Mouse (Mus musculus): ENCODE results near the gene Tfr2. TPM values are rescaled to one million over a fixed set of nuclear protein-coding genes. Genes with fewer than 3 reads are reported as not detected.
"Not testable (repeated sequence)": the region's sequence is repeated elsewhere in the genome, so short reads cannot be mapped to it uniquely, and the experiment has no call there.

Gene Tfr2
- polyA plus RNA-seq, 1 experiment from 2014 or later: 0.91 TPM

GRCm38 (mm10) chr5:137609292-137609691, 39.7 kb downstream of the Tfr2 start:
- no peaks in the 10 kb centered on the region for H3K9me3 ChIP-seq (replicated peaks; ENCODE audit: control insufficient read depth, low read length)
- H3K4me1 ChIP-seq (ENCODE audit: control insufficient read depth, insufficient read depth, low read length): peaks cover 16% of the 10 kb centered on the region
- no peaks in the 10 kb centered on the region; the same call in 1 of the 2 replicates for H3K36me3 ChIP-seq (replicated peaks; ENCODE audit: control insufficient read depth, insufficient read depth, low read depth, low read length)
- 0 out of 2 replicates have a peak overlapping the region, but pooled peaks have one; percentile 5 for H3K4me3 ChIP-seq (ENCODE audit: low read depth, low read length)
- 0 out of 2 replicates have a peak overlapping the region, but pooled peaks have one; percentile 1 for H3K27ac ChIP-seq (replicated peaks; ENCODE audit: low read depth, low read length)
- no peaks in the 10 kb centered on the region for H3K27me3 ChIP-seq (ENCODE audit: control insufficient read depth, insufficient read depth, low read length)
- no peak overlapping the region for H3K9ac ChIP-seq (replicated peaks; ENCODE audit: low read length)
- H3K4me2 ChIP-seq (ENCODE audit: low read depth, low read length): peak overlapping the region; percentile 36
- WGBS: 43% methylated on average over 3 of the region's 3 CpGs
- DNase-seq (ENCODE audit: low spot score): no peak
- ATAC-seq (replicated peaks; ENCODE audit: insufficient number of reproducible peaks, low FRiP score, low TSS enrichment, low read depth): no peak

- Histone ChIP-seq H3K36me3 (replicated peaks; ENCODE audit: control insufficient read depth, insufficient read depth, low read depth, low read length) (no peaks in the 10 kb centered on the region; the same call in 1 of the 2 replicates), H3K4me3 (ENCODE audit: low read depth, low read length) (peak overlapping the region; percentile 32), H3K9me3 (replicated peaks; ENCODE audit: control insufficient read depth, low read length) (no peaks in the 10 kb centered on the region), H3K4me2 (ENCODE audit: low read depth, low read length) (peak overlapping the region; percentile 49), H3K4me1 (ENCODE audit: control insufficient read depth, insufficient read depth, low read length) (peaks cover 16% of the 10 kb centered on the region), H3K27me3 (ENCODE audit: control insufficient read depth, insufficient read depth, low read length) (no peaks in the 10 kb centered on the region), H3K9ac (replicated peaks; ENCODE audit: low read length) (peak overlapping the region; percentile 50), H3K27ac (replicated peaks; ENCODE audit: low read depth, low read length) (peak overlapping the region; percentile 95)
- DNase-seq (ENCODE audit: low spot score) (no peak), ATAC-seq (replicated peaks; ENCODE audit: insufficient number of reproducible peaks, low FRiP score, low TSS enrichment, low read depth) (no peak)
- 48% methylated on average over 4 of the region's 4 CpGs for WGBS
Observed at GRCm38 (mm10) chr5:137610056-137610455, 40.4 kb downstream of the Tfr2 start.

GRCm38 (mm10) chr5:137610548-137611244, 41.1 kb downstream of the Tfr2 start:
- H3K4me1 ChIP-seq (ENCODE audit: control insufficient read depth, insufficient read depth, low read length): peaks cover 16% of the 10 kb centered on the region

GRCm38 (mm10) chr5:137611245-137611602, 41.6 kb downstream of the Tfr2 start:
- ATAC-seq (replicated peaks; ENCODE audit: insufficient number of reproducible peaks, low FRiP score, low TSS enrichment, low read depth): peak; percentile 72
- H3K27ac ChIP-seq (replicated peaks; ENCODE audit: low read depth, low read length): peak overlapping the region; percentile 95
- H3K4me2 ChIP-seq (ENCODE audit: low read depth, low read length): peak overlapping the region; percentile 49
- H3K9ac ChIP-seq (replicated peaks; ENCODE audit: low read length): peak overlapping the region; percentile 51
- H3K4me1 ChIP-seq (ENCODE audit: control insufficient read depth, insufficient read depth, low read length): peaks cover 16% of the 10 kb centered on the region
- no peaks in the 10 kb centered on the region; the same call in 1 of the 2 replicates for H3K36me3 ChIP-seq (replicated peaks; ENCODE audit: control insufficient read depth, insufficient read depth, low read depth, low read length)
- H3K4me3 ChIP-seq (ENCODE audit: low read depth, low read length): peak overlapping the region; percentile 25
- WGBS: 16% methylated on average over 6 of the region's 6 CpGs
- H3K27me3 ChIP-seq (ENCODE audit: control insufficient read depth, insufficient read depth, low read length): no peaks in the 10 kb centered on the region
- DNase-seq (ENCODE audit: low spot score): peak; percentile 88
- H3K9me3 ChIP-seq (replicated peaks; ENCODE audit: control insufficient read depth, low read length): no peaks in the 10 kb centered on the region

More at GRCm38 (mm10) chr5:137610548-137611244, 41.1 kb downstream of the Tfr2 start:
- Histone ChIP-seq H3K4me3 (ENCODE audit: low read depth, low read length) (peak overlapping the region; percentile 32), H3K4me2 (ENCODE audit: low read depth, low read length) (peak overlapping the region; percentile 49), H3K27me3 (ENCODE audit: control insufficient read depth, insufficient read depth, low read length) (no peaks in the 10 kb centered on the region), H3K9me3 (replicated peaks; ENCODE audit: control insufficient read depth, low read length) (no peaks in the 10 kb centered on the region), H3K36me3 (replicated peaks; ENCODE audit: control insufficient read depth, insufficient read depth, low read depth, low read length) (no peaks in the 10 kb centered on the region; the same call in 1 of the 2 replicates), H3K27ac (replicated peaks; ENCODE audit: low read depth, low read length) (peak overlapping the region; percentile 95), H3K9ac (replicated peaks; ENCODE audit: low read length) (peak overlapping the region; percentile 51)
- ATAC-seq (replicated peaks; ENCODE audit: insufficient number of reproducible peaks, low FRiP score, low TSS enrichment, low read depth) (peak; percentile 71), DNase-seq (ENCODE audit: low spot score) (peak; percentile 97)
- WGBS: 7% methylated on average over 12 of the region's 12 CpGs

GRCm38 (mm10) chr5:137613076-137613475, 43.4 kb downstream of the Tfr2 start:
- Histone ChIP-seq H3K36me3 (replicated peaks; ENCODE audit: control insufficient read depth, insufficient read depth, low read depth, low read length) (no peaks in the 10 kb centered on the region), H3K4me2 (ENCODE audit: low read depth, low read length) (no peak overlapping the region), H3K9ac (replicated peaks; ENCODE audit: low read length) (peak overlapping the region; percentile 18; the same call in 1 of the 2 replicates), H3K4me3 (ENCODE audit: low read depth, low read length) (no peak overlapping the region), H3K27ac (replicated peaks; ENCODE audit: low read depth, low read length) (peak overlapping the region; percentile 20; the same call in 1 of the 2 replicates), H3K4me1 (ENCODE audit: control insufficient read depth, insufficient read depth, low read length) (peaks cover 12% of the 10 kb centered on the region), H3K9me3 (replicated peaks; ENCODE audit: control insufficient read depth, low read length) (no peaks in the 10 kb centered on the region), H3K27me3 (ENCODE audit: control insufficient read depth, insufficient read depth, low read length) (no peaks in the 10 kb centered on the region)
- DNase-seq (ENCODE audit: low spot score): no peak
- ATAC-seq (replicated peaks; ENCODE audit: insufficient number of reproducible peaks, low FRiP score, low TSS enrichment, low read depth): no peak
- WGBS: 62% methylated on average over 5 of the region's 5 CpGs

GRCm38 (mm10) chr5:137613550-137613949, 43.9 kb downstream of the Tfr2 start, which contains the start of gene Pcolce:
Gene Pcolce (minus strand): TSS chr5:137613784.
- H3K4me2 ChIP-seq (ENCODE audit: low read depth, low read length): no peak within 1 kb of the TSS
- no peak for ATAC-seq (replicated peaks; ENCODE audit: insufficient number of reproducible peaks, low FRiP score, low TSS enrichment, low read depth)
- peak within 1 kb of the TSS; percentile 20; the same call in 1 of the 2 replicates for H3K27ac ChIP-seq (replicated peaks; ENCODE audit: low read depth, low read length)
- no peaks in the 10 kb centered on the region for H3K36me3 ChIP-seq (replicated peaks; ENCODE audit: control insufficient read depth, insufficient read depth, low read depth, low read length)
- peaks cover 11% of the 10 kb centered on the region for H3K4me1 ChIP-seq (ENCODE audit: control insufficient read depth, insufficient read depth, low read length)
- H3K9me3 ChIP-seq (replicated peaks; ENCODE audit: control insufficient read depth, low read length): no peaks in the 10 kb centered on the region
- 37% methylated on average over 11 of the region's 11 CpGs for WGBS
- H3K4me3 ChIP-seq (ENCODE audit: low read depth, low read length): no peak within 1 kb of the TSS
- no peak for DNase-seq (ENCODE audit: low spot score)
- peak within 1 kb of the TSS; percentile 18; the same call in 1 of the 2 replicates for H3K9ac ChIP-seq (replicated peaks; ENCODE audit: low read length)
- no peaks in the 10 kb centered on the region for H3K27me3 ChIP-seq (ENCODE audit: control insufficient read depth, insufficient read depth, low read length)

- not testable (repeated sequence) for ATAC-seq (replicated peaks; ENCODE audit: insufficient number of reproducible peaks, low FRiP score, low TSS enrichment, low read depth); H3K36me3 ChIP-seq (replicated peaks; ENCODE audit: control insufficient read depth, insufficient read depth, low read depth, low read length); H3K9ac ChIP-seq (replicated peaks; ENCODE audit: low read length); H3K4me3 ChIP-seq (ENCODE audit: low read depth, low read length); DNase-seq (ENCODE audit: low spot score); H3K27me3 ChIP-seq (ENCODE audit: control insufficient read depth, insufficient read depth, low read length); H3K4me2 ChIP-seq (ENCODE audit: low read depth, low read length); H3K4me1 ChIP-seq (ENCODE audit: control insufficient read depth, insufficient read depth, low read length); H3K27ac ChIP-seq (replicated peaks; ENCODE audit: low read depth, low read length); H3K9me3 ChIP-seq (replicated peaks; ENCODE audit: control insufficient read depth, low read length)
- WGBS: 82% methylated on average over 2 of the region's 2 CpGs
Observed at GRCm38 (mm10) chr5:137614921-137615320, 45.3 kb downstream of the Tfr2 start.

GRCm38 (mm10) chr5:137615347-137615746, 45.7 kb downstream of the Tfr2 start:
- no peak for ATAC-seq (replicated peaks; ENCODE audit: insufficient number of reproducible peaks, low FRiP score, low TSS enrichment, low read depth)
- Histone ChIP-seq H3K4me3 (ENCODE audit: low read depth, low read length) (no peak overlapping the region), H3K36me3 (replicated peaks; ENCODE audit: control insufficient read depth, insufficient read depth, low read depth, low read length) (no peaks in the 10 kb centered on the region), H3K4me1 (ENCODE audit: control insufficient read depth, insufficient read depth, low read length) (peaks cover 8% of the 10 kb centered on the region), H3K9ac (replicated peaks; ENCODE audit: low read length) (no peak overlapping the region), H3K27ac (replicated peaks; ENCODE audit: low read depth, low read length) (no peak overlapping the region), H3K4me2 (ENCODE audit: low read depth, low read length) (no peak overlapping the region), H3K27me3 (ENCODE audit: control insufficient read depth, insufficient read depth, low read length) (no peaks in the 10 kb centered on the region), H3K9me3 (replicated peaks; ENCODE audit: control insufficient read depth, low read length) (no peaks in the 10 kb centered on the region)
- 82% methylated on average over 7 of the region's 7 CpGs for WGBS
- no peak for DNase-seq (ENCODE audit: low spot score)

All from embryonic facial prominence, embryonic 11.5 days (tissue).